Mouse (Mus musculus) kidney, adult 2 months (tissue): Measurements from ENCODE around the gene Cacng7.

Experiments used
- CTCF ChIP-seq: fragments of 200-500 bp; conservative IDR thresholded peaks from 2 replicates; pipeline ENCODE4 v1.5.1; 2011; ENCODE audit warnings: low read depth, mild to moderate bottlenecking, control low read depth, low read length, moderate library complexity, mixed read lengths; ENCODE audit not compliant: insufficient read depth, insufficient read length
- POLR2A ChIP-seq: fragments of 200-500 bp; IDR thresholded peaks from one replicate; pipeline ENCODE4 v1.6.1; 2011; ENCODE audit warnings: low read depth, low read length, control low read depth

DNA sequence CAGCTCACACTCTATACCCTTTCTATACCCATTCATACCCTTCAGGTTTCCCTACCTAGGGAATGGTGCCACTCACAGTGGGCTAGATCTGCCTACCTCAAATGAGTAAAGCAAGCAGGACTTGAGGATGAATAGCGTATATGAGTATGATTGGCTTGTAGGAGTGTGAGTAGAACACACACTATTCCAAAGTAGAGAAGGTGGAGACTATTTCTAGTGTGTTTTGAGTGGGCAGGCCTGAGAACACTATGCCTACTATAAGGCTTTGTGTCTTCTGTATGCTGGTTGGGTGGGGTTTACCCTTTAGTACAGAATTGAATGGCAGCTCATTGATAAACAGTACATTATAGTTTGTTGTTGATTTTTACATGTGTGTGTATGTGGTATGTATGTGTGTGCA is 8.9 kb upstream of the Cacng7 start:
- TF ChIP-seq CTCF (no peak), POLR2A (no peak)
